Mouse (Mus musculus): ENCODE results near the gene Emg1. TPM values are rescaled to one million over a fixed set of nuclear protein-coding genes. Genes with fewer than 3 reads are reported as not detected.

Gene Emg1
- polyA plus RNA-seq (2015; fragmentation: Nextera tagmentation; extraction: Ambion mirVana): 111 and 118 TPM in 2 replicates

- H3K9ac ChIP-seq: peak within 1 kb of the TSS; percentile 96
- H3K4me1 ChIP-seq (replicated peaks): peaks cover 40% of the 10 kb centered on the region
- peak within 1 kb of the TSS; percentile 96 for H3K4me3 ChIP-seq
- H3K9me3 ChIP-seq: no peaks in the 10 kb centered on the region
- WGBS: under 1% methylated on average over 75 of the region's 76 CpGs
- peak within 1 kb of the TSS; percentile 88 for H3K27ac ChIP-seq
- no peaks in the 10 kb centered on the region for H3K27me3 ChIP-seq
- H3K4me2 ChIP-seq: peak within 1 kb of the TSS; percentile 99
- H3K36me3 ChIP-seq: peaks cover 46% of the 10 kb centered on the region
- peak; percentile 97 for ATAC-seq (ENCODE audit: low FRiP score)
Measured at GRCm38 (mm10) chr6:124711824-124712782, at the start of gene Emg1, which contains the start of gene Phb2. TSS of gene Emg1 (minus strand) at chr6:124712178. TSS of gene Phb2 (plus strand) at chr6:124712336.

- H3K36me3 ChIP-seq: no peaks in the 10 kb centered on the region
- 3% methylated on average over 5 of the region's 5 CpGs for WGBS
- H3K4me1 ChIP-seq (replicated peaks): peaks cover 38% of the 10 kb centered on the region
- ATAC-seq (ENCODE audit: low FRiP score): no peak
- 0 out of 2 replicates have a peak overlapping the region, but pooled peaks have one; percentile 92 for H3K4me2 ChIP-seq
- no peaks in the 10 kb centered on the region for H3K9me3 ChIP-seq
- peak overlapping the region; percentile 99 for H3K27ac ChIP-seq
- H3K4me3 ChIP-seq: no peak overlapping the region
- peaks cover 12% of the 10 kb centered on the region; the same call in 1 of the 2 replicates for H3K27me3 ChIP-seq
- 0 out of 2 replicates have a peak overlapping the region, but pooled peaks have one; percentile 2 for H3K9ac ChIP-seq
Measured at GRCm38 (mm10) chr6:124759259-124759658, 47.3 kb upstream of the Emg1 start.

DNA sequence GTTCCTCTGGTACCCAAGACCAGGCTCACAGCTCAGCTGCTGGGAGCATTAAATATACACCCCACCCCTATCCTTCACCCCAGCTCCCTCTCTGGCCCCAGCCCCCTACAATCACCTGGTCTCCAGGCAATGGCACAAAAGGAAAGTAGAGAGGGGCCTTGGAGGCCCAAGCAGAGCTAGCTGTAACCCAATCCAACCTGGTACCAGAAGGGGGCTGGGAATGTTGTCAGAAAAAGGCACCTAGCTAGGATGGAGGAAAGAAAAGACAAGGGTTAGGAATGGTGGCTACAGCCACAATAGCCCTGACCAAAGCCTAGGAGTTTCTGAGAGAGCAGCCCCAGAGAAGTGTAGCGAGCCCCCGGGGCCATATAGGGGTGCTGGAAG, 46.9 kb upstream of the Emg1 start:
- 69% methylated on average over 2 of the region's 2 CpGs for WGBS
- ATAC-seq (ENCODE audit: low FRiP score): no peak

GRCm38 (mm10) chr6:124757909-124758848, 46.2 kb upstream of the Emg1 start:
- Histone ChIP-seq H3K4me3 (peak overlapping the region; percentile 80), H3K27ac (peak overlapping the region; percentile 99), H3K9me3 (no peaks in the 10 kb centered on the region), H3K36me3 (0 out of 2 replicates have a peak, but pooled peaks cover 3% of the 10 kb centered on the region), H3K4me2 (peak overlapping the region; percentile 92), H3K4me1 (replicated peaks) (peaks cover 49% of the 10 kb centered on the region), H3K9ac (peak overlapping the region; percentile 95), H3K27me3 (peaks cover 12% of the 10 kb centered on the region; the same call in 1 of the 2 replicates)
- peak; percentile 15 for ATAC-seq (ENCODE audit: low FRiP score)
- 24% methylated on average over 5 of the region's 5 CpGs for WGBS

More for the DNA sequence above, 46.9 kb upstream of the Emg1 start:
- 0 out of 2 replicates have a peak overlapping the region, but pooled peaks have one; percentile 2 for H3K9ac ChIP-seq
- peak overlapping the region; percentile 92 for H3K4me2 ChIP-seq
- H3K4me3 ChIP-seq: no peak overlapping the region
- 0 out of 2 replicates have a peak, but pooled peaks cover under 1% of the 10 kb centered on the region for H3K36me3 ChIP-seq
- peak overlapping the region; percentile 99 for H3K27ac ChIP-seq
- H3K9me3 ChIP-seq: no peaks in the 10 kb centered on the region
- peaks cover 42% of the 10 kb centered on the region for H3K4me1 ChIP-seq (replicated peaks)
- H3K27me3 ChIP-seq: peaks cover 12% of the 10 kb centered on the region; the same call in 1 of the 2 replicates

GRCm38 (mm10) chr6:124757351-124757880, 45.4 kb upstream of the Emg1 start:
- peak overlapping the region; percentile 80 for H3K4me3 ChIP-seq
- H3K4me2 ChIP-seq: peak overlapping the region; percentile 92
- peak overlapping the region; percentile 99 for H3K27ac ChIP-seq
- peaks cover 8% of the 10 kb centered on the region; the same call in 1 of the 2 replicates for H3K27me3 ChIP-seq
- H3K9me3 ChIP-seq: no peaks in the 10 kb centered on the region
- 0 out of 2 replicates have a peak, but pooled peaks cover 3% of the 10 kb centered on the region for H3K36me3 ChIP-seq
- H3K9ac ChIP-seq: peak overlapping the region; percentile 95
- ATAC-seq (ENCODE audit: low FRiP score): no peak; the same call in 1 of the 2 replicates
- WGBS: 3% methylated on average over 5 of the region's 5 CpGs
- H3K4me1 ChIP-seq (replicated peaks): peaks cover 57% of the 10 kb centered on the region

DNA sequence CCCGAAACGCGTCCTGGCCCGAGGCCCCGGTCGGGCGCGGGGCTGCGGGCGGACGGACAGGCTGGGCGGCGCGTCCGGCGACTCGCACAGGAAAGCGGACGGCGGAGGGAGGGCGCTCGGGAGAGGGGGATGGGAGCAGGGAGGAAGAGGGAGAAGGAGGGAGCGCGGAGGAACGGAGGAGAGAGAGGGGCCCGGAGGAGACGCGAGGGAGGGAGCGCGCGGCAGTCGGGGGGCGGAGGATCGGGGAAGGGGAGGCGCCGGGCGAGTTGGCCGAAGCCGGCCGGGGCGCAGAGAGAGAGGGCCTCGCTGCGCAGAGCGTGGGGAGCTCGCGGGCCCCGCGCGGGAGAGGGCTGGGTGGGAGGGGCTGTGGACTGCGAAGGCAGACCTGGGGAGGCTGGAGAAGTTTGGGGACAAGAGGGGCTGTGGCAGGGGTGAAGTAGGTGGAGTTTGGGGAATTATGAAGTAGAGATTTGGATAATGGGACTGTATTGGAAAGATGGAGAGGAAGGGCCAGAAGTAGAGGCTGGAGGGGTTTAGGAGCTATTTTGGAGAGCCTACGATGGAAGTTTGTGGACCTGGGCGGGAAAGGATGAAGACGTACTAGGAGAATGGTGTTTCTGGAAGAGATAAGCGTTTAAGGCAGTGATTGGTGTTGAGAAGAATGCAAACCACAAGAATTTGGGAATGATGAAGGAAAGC, 44.8 kb upstream of the Emg1 start:
- peak overlapping the region; percentile 92 for H3K4me2 ChIP-seq
- WGBS: under 1% methylated on average over 50 of the region's 54 CpGs
- H3K9me3 ChIP-seq: no peaks in the 10 kb centered on the region
- H3K27me3 ChIP-seq: peaks cover 5% of the 10 kb centered on the region; the same call in 1 of the 2 replicates
- H3K4me1 ChIP-seq (replicated peaks): peaks cover 60% of the 10 kb centered on the region
- peak; percentile 65 for ATAC-seq (ENCODE audit: low FRiP score)
- H3K27ac ChIP-seq: peak overlapping the region; percentile 99
- peak overlapping the region; percentile 80 for H3K4me3 ChIP-seq
- H3K36me3 ChIP-seq: 0 out of 2 replicates have a peak, but pooled peaks cover 3% of the 10 kb centered on the region
- peak overlapping the region; percentile 95 for H3K9ac ChIP-seq

GRCm38 (mm10) chr6:124755831-124756595, 44.0 kb upstream of the Emg1 start, which contains the start of the genes Gm45234 and Atn1:
TSS of gene Gm45234 (minus strand) at chr6:124756021.
TSS of gene Atn1 (minus strand) at chr6:124756524.
- H3K9ac ChIP-seq: peak within 1 kb of the TSS; percentile 95
- H3K9me3 ChIP-seq: no peaks in the 10 kb centered on the region
- ATAC-seq (ENCODE audit: low FRiP score): peak; percentile 45
- no peaks in the 10 kb centered on the region for H3K27me3 ChIP-seq
- under 1% methylated on average over 48 of the region's 100 CpGs for WGBS
- H3K27ac ChIP-seq: peak within 1 kb of the TSS; percentile 99
- H3K4me1 ChIP-seq (replicated peaks): peaks cover 60% of the 10 kb centered on the region
- peak within 1 kb of the TSS; percentile 80 for H3K4me3 ChIP-seq
- peak within 1 kb of the TSS; percentile 92 for H3K4me2 ChIP-seq
- H3K36me3 ChIP-seq: 0 out of 2 replicates have a peak, but pooled peaks cover 3% of the 10 kb centered on the region

- no peak for ATAC-seq (ENCODE audit: low FRiP score)
- Histone ChIP-seq H3K27ac (peak overlapping the region; percentile 99), H3K36me3 (0 out of 2 replicates have a peak, but pooled peaks cover 3% of the 10 kb centered on the region), H3K4me1 (replicated peaks) (peaks cover 60% of the 10 kb centered on the region), H3K4me2 (peak overlapping the region; percentile 92), H3K9ac (peak overlapping the region; percentile 95), H3K9me3 (no peaks in the 10 kb centered on the region), H3K4me3 (peak overlapping the region; percentile 80), H3K27me3 (no peaks in the 10 kb centered on the region)
- 3% methylated on average over 3 of the region's 3 CpGs for WGBS
Measured at GRCm38 (mm10) chr6:124755306-124755705, 43.3 kb upstream of the Emg1 start.

- Histone ChIP-seq H3K9me3 (no peaks in the 10 kb centered on the region), H3K4me2 (peak overlapping the region; percentile 92), H3K27me3 (no peaks in the 10 kb centered on the region), H3K9ac (0 out of 2 replicates have a peak overlapping the region, but pooled peaks have one; percentile 95), H3K36me3 (peaks cover 13% of the 10 kb centered on the region), H3K4me1 (replicated peaks) (peaks cover 54% of the 10 kb centered on the region), H3K4me3 (no peak overlapping the region), H3K27ac (no peak overlapping the region)
- WGBS: 89% methylated on average over 2 of the region's 2 CpGs
- no peak for ATAC-seq (ENCODE audit: low FRiP score)
Measured at GRCm38 (mm10) chr6:124753861-124754260, 41.9 kb upstream of the Emg1 start.

GRCm38 (mm10) chr6:124750405-124750804, 38.4 kb upstream of the Emg1 start:
- peaks cover 49% of the 10 kb centered on the region for H3K4me1 ChIP-seq (replicated peaks)
- no peak overlapping the region for H3K4me2 ChIP-seq
- 88% methylated on average over 8 of the region's 8 CpGs for WGBS
- no peak for ATAC-seq (ENCODE audit: low FRiP score)
- H3K36me3 ChIP-seq: peaks cover 39% of the 10 kb centered on the region
- no peak overlapping the region for H3K27ac ChIP-seq
- no peak overlapping the region for H3K9ac ChIP-seq
- no peaks in the 10 kb centered on the region for H3K27me3 ChIP-seq
- H3K4me3 ChIP-seq: no peak overlapping the region
- no peaks in the 10 kb centered on the region for H3K9me3 ChIP-seq
